Mouse (Mus musculus): Measurements from ENCODE around the gene Fam98c. TPM values are rescaled to one million over a fixed set of nuclear protein-coding genes. Genes with fewer than 3 reads are reported as not detected.

Fam98c gene
- total RNA-seq, 4 experiments from 2014 or later = 10.4 to 12.6 (median 10.8) TPM

DNA sequence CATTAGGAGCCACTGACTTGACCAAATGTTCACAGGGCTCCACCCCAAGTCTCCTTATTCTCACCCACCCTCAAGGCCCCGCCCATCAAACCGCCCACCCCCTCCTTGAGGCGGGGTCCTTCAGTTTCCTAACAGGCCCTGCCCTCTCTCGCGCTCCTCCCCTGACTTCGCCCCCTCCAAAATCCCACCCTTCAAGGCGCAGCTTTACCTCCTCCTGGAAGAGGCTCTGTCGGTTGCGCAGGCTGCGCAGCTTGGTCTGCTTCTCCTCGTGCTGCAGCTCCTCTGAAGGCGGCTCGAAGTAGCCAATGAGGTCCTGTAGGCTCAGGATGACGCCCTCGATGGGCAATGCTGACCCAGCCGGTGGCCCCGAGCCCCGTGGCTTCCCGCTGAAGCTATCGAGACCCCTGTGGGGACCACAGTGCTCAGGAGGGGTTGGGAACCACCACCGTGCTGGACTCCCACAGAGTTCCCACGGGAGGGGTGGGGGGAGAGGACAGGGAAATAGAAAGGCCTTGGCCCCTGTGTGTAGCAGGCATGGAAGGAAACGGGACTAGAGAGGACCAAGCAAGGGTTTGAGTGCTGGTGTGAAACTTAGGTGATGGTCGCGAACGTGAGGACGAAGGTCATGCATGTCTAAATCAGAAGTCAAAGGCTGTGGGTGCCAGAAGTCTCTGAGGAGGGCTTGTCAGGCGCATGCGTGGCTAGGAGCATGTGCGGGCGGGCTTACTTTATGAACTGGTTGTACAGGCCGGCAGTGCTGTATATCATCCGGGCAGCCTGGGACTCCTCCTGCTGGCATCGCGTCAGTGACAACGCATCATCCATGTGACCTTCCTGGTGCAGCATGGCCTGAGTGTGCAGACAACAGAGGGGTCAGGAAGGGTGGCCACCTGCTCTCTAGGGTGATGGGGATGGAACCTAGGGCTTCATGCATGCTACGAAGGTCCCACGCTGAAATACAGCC is 46.8 kb downstream of the Fam98c start:
- DNase-seq (ENCODE audit: low spot score) = peak; percentile 38

Other genes starting within 250 kb of the Fam98c start
- gene Actn4, start 193.9 kb downstream of the Fam98c start, total RNA-seq (2022) = 10 to 100 TPM; 57.8 to 82.0 (median 75.8) TPM
- gene Eif3k, start 174.4 kb downstream of the Fam98c start, total RNA-seq (2022) = 100 to 1,000 TPM; 152 to 167 (median 158) TPM
- 1 to 10 TPM in 1 of 4 experiments, under 1 TPM in 3; 0.50 to 1.1 (median 0.74) TPM for gene Map4k1, start 174.2 kb downstream of the Fam98c start, total RNA-seq (2022)
- gene Ryr1, start 31.1 kb downstream of the Fam98c start, total RNA-seq (2022) = 1 to 10 TPM in 2 of 4 experiments, under 1 TPM in 2; 0.79 to 1.5 (median 0.92) TPM
- 1 to 10 TPM in 3 of 4 experiments, under 1 TPM in 1; 1.00 to 1.5 (median 1.2) TPM for gene Rasgrp4, start 21.4 kb downstream of the Fam98c start, total RNA-seq (2022)
- gene Ggn, start 14.0 kb upstream of the Fam98c start, total RNA-seq (2022) = under 1 TPM in 3 of 4 experiments, not detected in 1; 0.14 to 0.37 (median 0.28) TPM
- gene Spred3, start 14.2 kb upstream of the Fam98c start, total RNA-seq (2022) = under 1 TPM; 0.23 to 0.75 (median 0.52) TPM
- 100 to 1,000 TPM; 116 to 132 (median 121) TPM for gene Psmd8, start 24.5 kb upstream of the Fam98c start, total RNA-seq (2022)
- under 1 TPM in 3 of 4 experiments, not detected in 1; 0.24 to 0.34 (median 0.25) TPM for gene Catsperg1, start 57.8 kb upstream of the Fam98c start, total RNA-seq (2022)
- 1 to 10 TPM; 1.5 to 2.3 (median 2.0) TPM for gene Kcnk6, start 76.3 kb upstream of the Fam98c start, total RNA-seq (2022)
- gene Yif1b, start 82.1 kb upstream of the Fam98c start, total RNA-seq (2022) = 10 to 100 TPM; 66.2 to 78.1 (median 70.0) TPM
- gene 2200002D01Rik, start 92.2 kb upstream of the Fam98c start, total RNA-seq (2022) = 1 to 10 TPM; 1.7 to 3.9 (median 2.6) TPM
- gene Spint2, start 125.7 kb upstream of the Fam98c start, total RNA-seq (2022) = 10 to 100 TPM; 47.3 to 54.5 (median 53.2) TPM
- gene Ppp1r14a, start 133.1 kb upstream of the Fam98c start, total RNA-seq (2022) = 10 to 100 TPM in 1 of 4 experiments, 1 to 10 TPM in 3; 5.4 to 10.1 (median 7.1) TPM
- under 1 TPM in 3 of 4 experiments, not detected in 1; 0.13 to 0.23 (median 0.22) TPM for gene Dpf1, start 147.7 kb upstream of the Fam98c start, total RNA-seq (2022)

All from heart, adult 8-10 months (tissue).